Mouse (Mus musculus) testis, adult 2 months (tissue): Measurements from ENCODE around the gene Nlrp1b.

Experiments used
- CTCF ChIP-seq: fragments of 200-500 bp; IDR thresholded peaks from 2 replicates; pipeline ENCODE4 v1.5.1; 2012; ENCODE audit warnings: low read depth, mild to moderate bottlenecking, inconsistent platforms, low read length, moderate library complexity; ENCODE audit not compliant: control insufficient read depth, insufficient read depth, insufficient replicate concordance
- POLR2A ChIP-seq: fragments of 200-500 bp; IDR thresholded peaks from 2 replicates; pipeline ENCODE4 v1.6.1; 2012; ENCODE audit warnings: low read depth, mild to moderate bottlenecking, inconsistent platforms, low read length, moderate library complexity; ENCODE audit not compliant: control insufficient read depth

DNA sequence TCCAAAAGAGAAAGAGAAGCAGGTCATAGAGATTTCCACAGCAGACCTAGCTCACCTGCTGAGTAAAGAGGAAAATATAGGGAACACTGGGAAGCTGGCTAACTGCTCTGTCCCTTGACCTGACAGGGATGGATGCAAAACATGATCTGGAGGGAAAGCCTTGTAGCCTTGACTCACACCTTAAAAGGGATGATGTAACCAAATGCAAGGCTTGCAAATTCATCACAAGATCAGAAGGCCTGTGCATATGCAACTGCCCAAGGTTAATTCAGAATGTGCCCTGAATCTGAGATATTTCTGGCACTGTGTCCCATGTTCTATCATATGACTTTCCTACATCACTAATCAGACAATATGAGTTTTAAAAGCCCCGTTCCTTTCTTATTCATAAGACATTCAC is 75.3 kb downstream of the Nlrp1b start:
- TF ChIP-seq POLR2A (no peak), CTCF (no peak)
